Mouse (Mus musculus): ENCODE measurements at regions not wholly inside any gene's neighbourhood (a gene's known extent, or its start where the extent isn't known, plus 50 kb on each side); places are given as distances from the start of the nearest gene placed in this dataset.

GRCm38 (mm10) chr4:54045258-54046029 lies 219.6 kb downstream of the Tmem38b start:
- no peak for DNase-seq

GRCm38 (mm10) chr4:54064331-54064730 lies 238.5 kb downstream of the Tmem38b start:
- DNase-seq: no peak

GRCm38 (mm10) chr4:54071951-54072350 lies 246.1 kb downstream of the Tmem38b start:
- no peak for DNase-seq

- no peak for DNase-seq
Measured at GRCm38 (mm10) chr4:54072482-54072881, 246.6 kb downstream of the Tmem38b start.

GRCm38 (mm10) chr4:54072932-54073331 lies 247.1 kb downstream of the Tmem38b start:
- no peak for DNase-seq

- no peak for DNase-seq
Measured at GRCm38 (mm10) chr4:54073483-54073882, 247.6 kb downstream of the Tmem38b start.

- no peak for DNase-seq
Measured at GRCm38 (mm10) chr4:54074226-54074625, 248.4 kb downstream of the Tmem38b start.

- DNase-seq: no peak
Measured at GRCm38 (mm10) chr4:54080526-54080925, 254.7 kb downstream of the Tmem38b start.

GRCm38 (mm10) chr4:54081411-54081810 lies 255.6 kb downstream of the Tmem38b start:
- no peak for DNase-seq

GRCm38 (mm10) chr4:54084747-54085146 lies 258.9 kb downstream of the Tmem38b start:
- DNase-seq: no peak

GRCm38 (mm10) chr4:54094285-54094997 lies 268.6 kb downstream of the Tmem38b start:
- DNase-seq: no peak

- no peak for DNase-seq
Measured at GRCm38 (mm10) chr4:54095200-54095930, 269.5 kb downstream of the Tmem38b start.

GRCm38 (mm10) chr4:54097543-54097942 lies 271.7 kb downstream of the Tmem38b start:
- DNase-seq: no peak

- DNase-seq: no peak
Measured at GRCm38 (mm10) chr4:54100282-54100681, 274.4 kb downstream of the Tmem38b start.

- DNase-seq: no peak
Measured at GRCm38 (mm10) chr4:54106976-54107375, 281.1 kb downstream of the Tmem38b start.

GRCm38 (mm10) chr4:54116310-54116709 lies 290.5 kb downstream of the Tmem38b start:
- DNase-seq: no peak

GRCm38 (mm10) chr4:54118179-54118846 lies 292.5 kb downstream of the Tmem38b start:
- no peak for DNase-seq

GRCm38 (mm10) chr4:54128717-54129698 lies 303.2 kb downstream of the Tmem38b start:
- DNase-seq: no peak

GRCm38 (mm10) chr4:54156146-54156545 lies 330.3 kb downstream of the Tmem38b start:
- no peak for DNase-seq

GRCm38 (mm10) chr4:54161337-54161993 lies 335.6 kb downstream of the Tmem38b start:
- no peak for DNase-seq

- no peak for DNase-seq
Measured at GRCm38 (mm10) chr4:54162308-54162707, 336.5 kb downstream of the Tmem38b start.
